Mouse (Mus musculus) thymus, postnatal 0 days (tissue): Measurements from ENCODE around the gene Tecpr2. TPM values are rescaled to one million over a fixed set of nuclear protein-coding genes. Genes with fewer than 3 reads are reported as not detected.

Source experiments
- DNase-seq: peaks from one replicate; pipeline ENCODE4 v3.0.0-alpha.2; 2015; ENCODE audit warnings: low spot score
- polyA plus RNA-seq: library from polyadenylated mRNA; unstranded; fragments of >200 nt; fragmentation: Nextera tagmentation; extraction: Ambion mirVana; gene quantifications from 2 replicates; pipeline ENCODE4 v1.2.1, GENCODE M21; 2015

Tecpr2 gene
- polyA plus RNA-seq, 1 experiment from 2014 or later: 1.8 TPM

- DNase-seq: no peak
Observed at GRCm38 (mm10) chr12:110864008-110864407, 25.1 kb upstream of the Tecpr2 start.

DNA sequence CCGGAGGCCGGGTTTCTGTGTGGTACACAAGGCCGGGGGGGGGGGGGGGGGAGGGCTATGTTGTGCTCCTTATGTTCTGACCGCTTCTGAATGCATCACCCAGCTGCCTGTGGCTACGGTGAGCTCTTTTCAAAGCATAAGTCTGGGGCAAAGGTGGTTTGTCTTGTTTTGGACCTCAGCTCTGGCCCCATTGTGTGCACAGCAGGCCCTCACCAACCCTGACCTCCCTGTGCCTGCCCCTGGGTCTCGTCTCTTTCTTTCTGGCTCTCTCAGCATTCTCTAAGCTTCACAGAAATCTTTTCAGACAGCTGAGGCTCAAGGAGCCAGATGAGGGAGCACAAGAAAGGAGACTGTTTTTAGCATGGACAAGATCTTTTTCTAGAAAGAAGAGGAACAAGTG, 23.5 kb upstream of the Tecpr2 start:
- no peak for DNase-seq

GRCm38 (mm10) chr12:110865989-110866388, 23.1 kb upstream of the Tecpr2 start:
- no peak for DNase-seq

DNA sequence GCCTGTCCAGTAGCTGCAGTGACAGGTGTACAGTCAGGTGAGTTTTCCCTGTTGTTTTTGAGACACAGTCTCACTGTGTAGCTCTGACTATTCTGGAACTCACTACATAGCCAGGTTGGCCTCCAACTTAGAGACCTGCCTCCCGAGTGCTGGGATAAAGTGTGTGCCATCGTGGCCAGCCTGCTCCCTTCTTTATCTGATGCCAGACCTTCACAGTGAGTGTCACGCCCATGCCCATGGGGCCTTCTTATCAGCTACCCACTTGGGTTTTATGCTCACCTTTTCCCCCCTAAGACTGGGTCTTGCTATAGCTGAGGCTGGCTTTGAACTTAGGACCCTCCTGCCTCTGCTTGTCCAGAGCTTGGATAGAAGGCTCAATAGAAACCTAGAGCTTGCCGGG, 19.0 kb upstream of the Tecpr2 start:
- DNase-seq: no peak

- DNase-seq: no peak
Observed at GRCm38 (mm10) chr12:110871247-110871646, 17.8 kb upstream of the Tecpr2 start.

GRCm38 (mm10) chr12:110875351-110875750, 13.7 kb upstream of the Tecpr2 start:
- no peak for DNase-seq

GRCm38 (mm10) chr12:110882291-110882690, 6.8 kb upstream of the Tecpr2 start:
- DNase-seq: no peak

GRCm38 (mm10) chr12:110885251-110885650, 3.8 kb upstream of the Tecpr2 start:
- DNase-seq: no peak

- DNase-seq: no peak
Observed at GRCm38 (mm10) chr12:110888106-110888505, 958 bp upstream of the Tecpr2 start.

DNA sequence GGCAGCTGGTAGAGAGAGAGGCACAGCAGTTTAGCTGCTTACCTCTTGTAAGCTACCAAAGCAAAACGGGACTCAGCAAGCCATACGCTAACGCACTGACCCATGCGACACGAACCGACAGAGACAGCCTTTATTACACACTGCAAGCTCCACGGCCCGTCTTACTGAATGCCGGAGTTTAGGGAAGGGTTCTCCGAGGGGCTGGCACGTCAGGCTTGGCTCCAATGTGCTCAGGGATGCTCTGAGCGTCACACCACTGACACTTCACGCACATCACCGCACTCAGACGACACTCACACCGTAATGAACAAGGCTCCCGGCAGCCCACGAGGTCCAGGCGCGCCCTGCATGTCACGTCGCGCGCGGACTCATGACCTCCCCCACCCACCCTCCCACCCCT, 458 bp upstream of the Tecpr2 start:
- no peak for DNase-seq

DNA sequence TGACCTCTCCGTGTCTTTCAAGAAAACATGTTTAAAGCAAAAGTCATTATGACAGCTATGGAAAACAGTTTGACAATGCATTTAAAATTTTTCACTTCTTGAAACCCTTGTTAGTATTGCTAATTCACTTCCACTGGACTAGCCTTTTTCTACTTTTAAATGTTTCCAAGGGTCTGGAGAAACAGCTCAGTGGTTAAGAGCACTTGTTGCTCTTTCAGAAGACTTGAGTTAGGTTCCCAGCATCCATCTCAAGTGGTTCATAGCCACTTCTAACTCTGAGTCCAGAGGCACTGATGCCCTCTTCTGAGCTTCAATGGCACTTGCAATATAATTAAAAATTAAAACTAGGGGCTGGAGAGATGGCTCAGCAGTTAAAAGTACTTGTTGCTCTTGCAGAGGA, 2.8 kb downstream of the Tecpr2 start:
- DNase-seq: no peak

GRCm38 (mm10) chr12:110902106-110902505, 13.0 kb downstream of the Tecpr2 start:
- DNase-seq: no peak

DNA sequence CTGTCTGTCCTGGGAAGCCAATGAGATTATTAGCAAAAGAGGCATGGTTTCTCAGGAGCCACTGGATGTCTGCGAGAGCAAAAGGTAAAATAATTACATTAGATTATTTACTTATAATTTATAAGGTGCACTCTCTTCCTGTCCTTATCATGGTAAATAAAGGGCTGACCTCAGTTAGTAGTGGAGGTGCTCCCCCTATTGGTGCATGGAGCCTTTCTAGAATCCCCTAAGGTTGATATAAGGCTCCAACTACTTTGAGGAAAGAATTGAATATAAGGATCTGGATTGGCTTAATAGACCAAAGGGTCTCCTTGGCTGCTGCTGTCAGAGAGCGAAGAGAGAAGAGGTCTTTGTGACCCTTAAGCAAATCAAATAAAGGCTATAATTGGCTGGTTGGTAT, 14.5 kb downstream of the Tecpr2 start:
- peak; percentile 22 for DNase-seq

DNA sequence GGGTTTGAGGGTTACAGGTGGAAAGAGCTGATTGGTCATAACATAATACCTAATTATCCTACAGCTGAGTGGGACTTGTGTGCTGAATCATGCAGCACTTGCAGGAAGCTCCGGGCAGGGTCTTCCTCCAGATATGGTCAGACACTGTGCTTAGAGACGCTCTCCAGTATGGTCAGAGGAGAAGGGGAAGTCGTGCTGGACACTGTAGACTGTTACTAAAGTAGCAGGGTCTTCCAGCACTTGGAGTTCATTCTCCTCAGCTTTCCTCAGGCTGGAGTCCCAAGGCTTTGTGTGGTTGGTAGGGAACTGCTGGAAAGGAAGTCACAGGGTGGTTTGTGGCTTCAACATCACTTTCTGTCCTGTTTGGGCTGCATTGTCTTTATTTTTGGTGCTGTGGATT, 18.8 kb downstream of the Tecpr2 start:
- no peak for DNase-seq

DNA sequence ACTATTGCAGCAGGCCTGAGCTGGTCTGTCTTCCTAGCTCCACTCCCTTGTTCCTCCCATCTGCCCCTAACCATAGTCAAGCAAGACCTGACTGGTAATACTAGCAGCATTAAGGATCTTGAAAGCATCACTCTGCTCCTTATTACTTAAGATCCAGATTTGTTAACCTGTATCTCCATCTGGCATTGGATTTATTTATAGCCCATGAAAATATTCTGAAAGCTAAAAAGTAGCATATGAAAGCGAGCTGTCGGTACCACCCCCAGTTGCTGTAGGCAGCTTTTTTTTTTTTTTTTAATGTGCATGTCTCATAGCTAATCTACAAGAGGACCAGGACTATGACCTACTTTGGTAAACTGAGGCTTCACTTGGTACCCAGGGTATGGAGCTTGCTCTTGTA, 20.9 kb downstream of the Tecpr2 start:
- no peak for DNase-seq

DNA sequence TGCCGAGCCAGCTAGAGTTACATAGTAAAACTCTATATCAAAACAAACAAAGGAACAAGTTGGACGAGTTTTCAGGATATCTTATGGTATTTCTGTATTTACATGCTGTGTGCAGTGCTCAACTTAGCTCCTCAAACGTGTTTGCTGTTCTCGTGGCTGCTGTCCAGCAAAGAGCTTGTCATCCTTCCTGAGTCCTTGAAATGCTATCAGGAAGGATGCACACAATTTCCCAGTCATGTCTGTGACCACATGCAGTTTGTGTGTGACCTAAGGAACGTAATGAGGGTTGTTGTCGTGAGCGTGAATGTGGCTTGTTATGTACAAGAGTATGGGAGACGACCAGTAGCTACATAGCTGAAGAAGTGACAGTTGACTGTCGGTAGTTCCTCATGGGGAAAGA, 26.7 kb downstream of the Tecpr2 start:
- DNase-seq: no peak

- no peak for DNase-seq
Observed at GRCm38 (mm10) chr12:110920254-110920653, 31.2 kb downstream of the Tecpr2 start.

- no peak for DNase-seq
Observed at GRCm38 (mm10) chr12:110921572-110921971, 32.5 kb downstream of the Tecpr2 start.

DNA sequence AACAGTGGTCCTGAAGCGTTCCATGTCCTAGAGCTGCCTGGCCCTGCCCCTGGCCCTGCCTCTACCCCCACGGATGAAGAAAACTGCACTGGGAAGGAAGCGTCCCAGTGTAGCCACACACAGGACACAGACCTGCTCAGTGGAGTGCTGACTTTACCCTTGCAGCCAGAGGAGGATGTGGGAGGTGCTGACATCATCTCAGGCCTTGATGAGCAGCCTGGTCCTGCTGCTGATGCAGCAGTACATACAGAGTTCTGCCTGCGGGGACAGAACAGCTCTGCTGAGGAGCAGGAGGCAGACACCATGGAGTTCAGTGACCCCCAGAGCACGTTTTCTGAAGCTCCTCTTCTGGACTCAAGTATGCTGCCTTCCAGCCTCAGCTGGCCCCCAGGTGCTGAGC, 43.8 kb downstream of the Tecpr2 start:
- DNase-seq: no peak

- peak; percentile 57 for DNase-seq
Observed at GRCm38 (mm10) chr12:110935983-110936620, 47.0 kb downstream of the Tecpr2 start.

- DNase-seq: no peak
Observed at GRCm38 (mm10) chr12:110937496-110937895, 48.4 kb downstream of the Tecpr2 start.

- no peak for DNase-seq
Observed at GRCm38 (mm10) chr12:110939385-110939784, 50.3 kb downstream of the Tecpr2 start.

- DNase-seq: no peak
Observed at GRCm38 (mm10) chr12:110940869-110941268, 51.8 kb downstream of the Tecpr2 start.

- DNase-seq: no peak
Observed at GRCm38 (mm10) chr12:110946216-110946615, 57.2 kb downstream of the Tecpr2 start.
